Mouse (Mus musculus) small intestine, adult 2 months (tissue): ENCODE data around the gene Ankfy1.

Source experiments
- CTCF ChIP-seq: fragments of 200-500 bp; IDR thresholded peaks from 2 replicates; pipeline ENCODE4 v1.5.1; 2012; ENCODE audit warnings: low read depth, mild to moderate bottlenecking, control low read depth, inconsistent platforms, low read length, moderate library complexity, mixed read lengths; ENCODE audit not compliant: insufficient replicate concordance, insufficient read length; ENCODE audit errors: extremely low read depth
- POLR2A ChIP-seq: fragments of 200-500 bp; IDR thresholded peaks from 2 replicates; pipeline ENCODE4 v1.6.1; 2012; ENCODE audit warnings: low read depth, mild to moderate bottlenecking, control low read depth, inconsistent platforms, low read length, moderate library complexity

DNA sequence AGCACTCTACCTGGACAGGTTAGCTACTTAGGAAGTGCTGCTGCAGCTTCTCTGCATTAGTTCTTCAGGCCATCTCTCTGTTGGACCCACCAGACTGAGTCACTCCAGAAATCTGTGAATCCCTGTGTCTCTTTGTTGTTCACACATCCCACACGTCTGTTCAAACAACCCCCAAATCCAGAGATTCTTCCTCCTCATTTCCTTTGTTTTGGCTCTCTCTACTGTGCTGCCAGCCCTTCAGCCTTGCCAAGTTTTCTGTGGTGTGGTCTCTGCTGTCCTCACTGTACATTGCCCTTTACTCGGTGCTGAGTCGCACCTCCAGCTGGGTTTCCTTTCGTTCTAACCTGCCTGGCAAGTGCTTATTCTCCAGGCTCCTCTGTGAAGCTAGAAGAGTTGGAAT, 74.5 kb downstream of the Ankfy1 start:
- TF ChIP-seq CTCF: no peak
- TF ChIP-seq POLR2A: no peak
